Mouse (Mus musculus): ENCODE measurements at regions not wholly inside any gene's neighbourhood (a gene's known extent, or its start where the extent isn't known, plus 50 kb on each side); places are given as distances from the start of the nearest gene placed in this dataset.
A peak's percentile ranks its signal among the peaks of the same experiment; 100 is the strongest.

DNA sequence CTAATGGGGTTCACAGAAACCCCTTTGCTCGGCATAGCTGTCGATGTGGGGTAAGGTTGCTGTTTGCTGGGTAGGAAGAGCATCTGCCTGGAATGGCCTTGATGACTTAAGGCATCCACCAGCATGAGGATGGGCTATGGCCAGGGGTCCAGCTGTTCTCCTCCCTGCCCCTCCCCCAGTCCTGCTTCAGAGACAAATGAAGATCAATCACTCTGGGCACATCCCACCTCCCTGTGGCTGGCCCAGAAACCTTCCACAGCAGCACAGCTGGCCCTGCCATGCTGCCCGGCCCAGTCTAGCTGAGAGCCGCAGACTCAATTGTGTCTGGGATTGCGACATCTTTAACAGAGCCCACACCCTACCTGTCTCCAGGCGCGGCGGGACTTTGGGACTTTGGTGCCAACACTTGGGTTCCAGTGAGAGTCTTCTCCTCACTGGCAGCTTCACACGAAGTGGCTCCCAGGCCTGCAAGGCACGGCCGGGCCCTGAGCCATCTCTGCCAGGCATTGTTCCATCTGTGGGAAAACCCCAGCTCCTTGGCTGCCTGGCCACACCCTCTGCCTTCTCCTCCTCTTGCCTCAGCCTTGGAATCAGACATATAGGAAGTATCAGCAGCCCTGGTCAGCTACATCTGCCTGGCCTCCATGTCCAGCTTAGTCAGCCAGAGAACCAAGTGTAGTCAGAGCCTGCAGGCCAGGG lies 149.6 kb upstream of the A530016L24Rik start:
- Histone ChIP-seq H3K27me3 (no peaks in the 10 kb centered on the region), H3K4me1 (peaks cover 61% of the 10 kb centered on the region), H3K27ac (peak overlapping the region; percentile 21; the same call in 1 of the 2 replicates), H3K9me3 (replicated peaks) (no peaks in the 10 kb centered on the region), H3K36me3 (ENCODE audit: poor library complexity, severe bottlenecking) (no peaks in the 10 kb centered on the region), H3K9ac (no peak overlapping the region), H3K4me3 (no peak overlapping the region), H3K4me2 (no peak overlapping the region)
- no peak for ATAC-seq
- 74% methylated on average over 11 of the region's 11 CpGs for WGBS

DNA sequence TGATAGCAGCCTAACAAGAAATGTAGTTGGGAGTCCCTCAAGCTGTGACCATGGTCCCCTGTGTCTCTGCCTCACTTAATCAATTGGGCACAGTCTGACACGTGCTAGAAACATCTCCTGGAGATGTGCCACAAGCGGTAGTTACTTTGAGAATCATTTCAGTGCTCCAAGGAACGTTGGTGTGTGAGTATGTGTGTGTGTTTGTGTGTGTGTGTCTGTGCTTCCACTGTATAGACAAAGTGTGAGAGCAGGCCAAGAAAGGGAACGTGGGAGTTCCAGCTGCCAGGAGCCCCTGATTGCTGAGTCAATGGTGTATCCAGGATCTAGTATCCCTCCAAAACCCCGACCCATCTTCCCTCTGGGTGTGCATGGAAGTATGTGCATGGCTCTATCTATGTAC lies 149.0 kb upstream of the A530016L24Rik start:
- no peak for ATAC-seq
- no peak overlapping the region for H3K4me2 ChIP-seq
- H3K4me3 ChIP-seq, result no peak overlapping the region
- no peak overlapping the region for H3K27ac ChIP-seq
- H3K9ac ChIP-seq, result no peak overlapping the region
- no peaks in the 10 kb centered on the region for H3K27me3 ChIP-seq
- H3K36me3 ChIP-seq (ENCODE audit: poor library complexity, severe bottlenecking), result no peaks in the 10 kb centered on the region
- WGBS, result 66% methylated on average over 5 of the region's 5 CpGs
- H3K4me1 ChIP-seq, result peaks cover 55% of the 10 kb centered on the region
- no peaks in the 10 kb centered on the region for H3K9me3 ChIP-seq (replicated peaks)

DNA sequence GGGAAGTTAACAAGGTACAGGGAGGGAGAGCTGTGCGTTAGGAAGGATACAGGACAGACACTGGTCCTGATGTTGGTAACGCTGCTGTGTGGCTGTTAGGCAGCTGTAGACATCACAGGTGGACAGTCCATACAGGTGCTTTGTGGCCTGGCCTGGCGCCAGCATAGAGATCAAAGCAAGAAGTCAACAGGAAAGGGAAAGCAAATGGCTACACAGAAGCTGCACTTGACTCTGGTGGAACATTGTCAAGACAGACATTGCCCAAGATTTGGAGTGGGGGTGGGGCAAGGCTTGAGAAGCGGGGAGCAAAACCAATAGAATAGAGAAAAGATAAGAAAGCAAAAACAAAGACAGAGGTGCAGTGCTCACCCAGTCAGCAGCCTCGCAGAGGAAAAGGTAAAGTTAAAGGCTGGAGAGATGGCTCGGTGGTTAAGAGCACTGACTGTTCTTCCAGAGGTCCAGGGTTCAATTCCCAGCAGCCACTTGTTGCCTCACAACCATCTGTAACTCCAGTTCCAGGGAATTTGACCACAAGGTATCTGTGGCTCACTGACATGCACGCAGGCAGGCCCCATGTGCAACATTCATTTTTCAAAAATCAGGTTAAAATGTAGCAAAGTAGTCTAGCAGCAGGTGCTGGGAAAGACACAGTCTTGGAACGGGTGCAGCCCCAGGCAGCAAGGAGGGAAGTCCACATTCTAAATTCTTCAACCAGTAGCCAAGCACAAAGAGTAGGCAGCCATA lies 147.3 kb upstream of the A530016L24Rik start:
- Histone ChIP-seq H3K27me3 (no peaks in the 10 kb centered on the region), H3K9me3 (replicated peaks) (no peaks in the 10 kb centered on the region), H3K36me3 (ENCODE audit: poor library complexity, severe bottlenecking) (no peaks in the 10 kb centered on the region), H3K9ac (no peak overlapping the region), H3K4me1 (peaks cover 39% of the 10 kb centered on the region), H3K27ac (no peak overlapping the region), H3K4me2 (no peak overlapping the region), H3K4me3 (no peak overlapping the region)
- 85% methylated on average over 8 of the region's 8 CpGs for WGBS
- no peak for ATAC-seq

DNA sequence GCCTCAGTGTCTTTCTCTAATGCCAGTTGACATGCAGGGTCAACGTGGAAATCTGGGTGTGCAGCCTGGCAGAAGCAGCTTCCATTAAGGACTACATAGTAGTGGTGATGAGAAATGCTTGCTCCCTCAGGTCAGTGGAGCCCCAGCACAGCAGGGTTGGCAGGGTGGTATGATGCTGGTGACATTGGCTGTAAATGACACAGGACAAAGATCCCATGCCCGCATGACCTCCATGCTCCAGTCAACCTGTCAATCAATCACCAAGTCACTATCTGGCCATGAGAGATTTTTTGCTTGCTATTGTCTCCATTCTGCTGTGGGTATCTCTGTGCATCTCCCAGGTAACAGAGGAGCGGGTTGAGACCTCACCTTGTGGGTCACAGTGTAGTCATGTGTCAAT lies 146.2 kb upstream of the A530016L24Rik start:
- Histone ChIP-seq H3K27me3 (no peaks in the 10 kb centered on the region), H3K4me3 (no peak overlapping the region), H3K9me3 (replicated peaks) (no peaks in the 10 kb centered on the region), H3K36me3 (ENCODE audit: poor library complexity, severe bottlenecking) (no peaks in the 10 kb centered on the region), H3K4me2 (no peak overlapping the region), H3K27ac (no peak overlapping the region), H3K9ac (no peak overlapping the region), H3K4me1 (peaks cover 27% of the 10 kb centered on the region)
- 88% methylated on average over 3 of the region's 3 CpGs for WGBS
- ATAC-seq, result no peak

DNA sequence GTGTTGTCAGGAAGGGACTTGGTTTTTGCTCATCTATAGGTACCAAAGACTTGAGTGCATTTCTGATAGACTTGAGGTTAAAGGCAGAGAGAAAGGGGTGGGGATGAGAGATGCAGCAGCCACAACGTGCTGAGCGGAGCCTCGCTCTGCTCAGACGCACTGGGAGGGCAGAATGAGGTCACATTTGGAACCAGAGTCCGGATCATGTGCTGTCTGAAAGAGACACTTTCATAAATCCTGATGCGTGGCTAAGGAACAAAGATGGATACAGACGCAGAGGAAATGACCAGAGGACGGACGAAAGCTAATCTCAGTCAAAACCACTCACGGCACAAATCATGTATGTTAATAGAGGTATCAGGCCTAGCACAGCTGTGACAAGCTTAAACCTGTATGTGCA lies 145.0 kb upstream of the A530016L24Rik start:
- Histone ChIP-seq H3K27ac (no peak overlapping the region), H3K4me1 (peaks cover 15% of the 10 kb centered on the region)
- no peak for ATAC-seq

DNA sequence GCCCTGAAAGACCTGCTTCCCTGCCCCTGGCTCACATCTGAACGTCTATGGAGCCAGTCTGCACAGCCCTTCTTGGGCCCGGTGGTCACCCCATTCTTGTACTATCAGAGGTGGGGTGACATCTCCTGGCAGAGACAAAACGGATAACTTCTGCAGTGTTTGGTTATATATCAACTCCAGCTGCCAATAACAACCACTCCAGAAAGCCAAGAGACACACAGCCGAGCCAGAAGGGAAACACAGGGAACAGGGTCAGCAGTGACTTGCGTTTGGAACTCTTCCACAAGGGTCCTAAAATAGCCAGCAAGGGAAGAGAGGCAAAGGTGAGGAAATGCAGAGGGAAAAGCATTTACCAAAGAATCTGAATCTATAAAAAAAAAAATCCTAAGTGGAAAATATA lies 143.5 kb upstream of the A530016L24Rik start:
- peaks cover 18% of the 10 kb centered on the region for H3K4me1 ChIP-seq
- H3K27me3 ChIP-seq, result no peaks in the 10 kb centered on the region
- no peaks in the 10 kb centered on the region for H3K36me3 ChIP-seq (ENCODE audit: poor library complexity, severe bottlenecking)
- H3K27ac ChIP-seq, result no peak overlapping the region
- no peak for ATAC-seq
- no peak overlapping the region for H3K4me2 ChIP-seq
- no peaks in the 10 kb centered on the region for H3K9me3 ChIP-seq (replicated peaks)
- H3K4me3 ChIP-seq, result no peak overlapping the region
- 87% methylated on average over 5 of the region's 5 CpGs for WGBS
- no peak overlapping the region for H3K9ac ChIP-seq

More for the DNA sequence above, 145.0 kb upstream of the A530016L24Rik start:
- H3K9ac ChIP-seq, result no peak overlapping the region
- WGBS, result 76% methylated on average over 10 of the region's 10 CpGs
- no peak overlapping the region for H3K4me3 ChIP-seq
- no peak overlapping the region for H3K4me2 ChIP-seq
- no peaks in the 10 kb centered on the region for H3K27me3 ChIP-seq
- H3K36me3 ChIP-seq (ENCODE audit: poor library complexity, severe bottlenecking), result no peaks in the 10 kb centered on the region
- no peaks in the 10 kb centered on the region for H3K9me3 ChIP-seq (replicated peaks)

DNA sequence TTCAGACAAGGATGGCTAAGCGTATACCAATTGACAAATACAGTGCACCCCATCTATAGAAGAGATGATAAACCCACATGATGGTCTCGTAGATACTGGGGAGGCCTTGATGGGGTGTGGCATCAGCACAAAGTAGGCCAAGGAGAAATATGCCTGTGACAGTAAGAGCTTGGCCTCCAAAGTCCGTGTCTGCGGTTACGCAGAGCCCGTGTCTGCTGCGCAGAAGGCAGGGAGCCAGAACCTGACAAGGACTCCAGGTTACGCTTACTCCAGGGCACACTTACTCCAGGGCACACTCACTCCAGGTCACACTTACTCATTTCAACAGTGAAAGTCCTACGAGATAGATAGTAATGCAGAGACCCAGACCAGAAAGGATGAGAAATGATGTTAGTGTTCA lies 141.1 kb upstream of the A530016L24Rik start:
- Histone ChIP-seq H3K9ac (no peak overlapping the region), H3K27me3 (no peaks in the 10 kb centered on the region), H3K4me2 (no peak overlapping the region), H3K9me3 (replicated peaks) (no peaks in the 10 kb centered on the region), H3K4me1 (peaks cover 21% of the 10 kb centered on the region), H3K27ac (no peak overlapping the region), H3K36me3 (ENCODE audit: poor library complexity, severe bottlenecking) (no peaks in the 10 kb centered on the region), H3K4me3 (no peak overlapping the region)
- WGBS, result 98% methylated on average over 9 of the region's 9 CpGs
- no peak for ATAC-seq

DNA sequence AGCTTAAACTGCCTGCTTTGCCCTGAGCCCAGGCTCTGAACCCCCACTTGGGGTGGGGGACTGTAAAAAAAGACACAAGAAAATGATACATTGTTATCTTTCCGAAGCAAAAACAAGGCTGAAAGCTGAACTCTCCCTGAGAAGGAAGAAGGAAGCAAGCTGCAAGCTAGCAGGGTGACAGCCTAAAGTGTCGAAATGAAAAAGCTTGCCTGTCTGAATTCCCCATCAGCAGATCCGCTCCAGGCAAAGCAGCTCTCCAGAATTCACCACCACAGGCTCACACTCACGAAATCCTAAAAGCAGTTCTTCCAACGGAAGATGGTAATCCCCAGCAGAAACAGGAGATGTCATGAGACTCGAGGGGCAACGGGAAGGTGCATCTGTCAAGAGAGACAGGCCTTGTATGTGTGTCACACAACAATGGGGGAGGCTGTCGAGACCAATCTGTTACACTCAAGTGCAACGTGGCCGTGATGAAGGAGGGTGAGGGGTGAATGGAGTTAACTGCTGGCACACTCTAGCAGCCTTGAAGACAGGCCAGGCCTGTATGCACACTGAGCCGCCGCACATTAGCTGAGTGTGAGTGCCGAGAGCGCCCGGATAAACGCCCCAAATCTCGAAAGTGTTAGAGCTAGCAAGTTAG lies 139.5 kb upstream of the A530016L24Rik start:
- no peak overlapping the region; the same call in 1 of the 2 replicates for H3K9ac ChIP-seq
- no peak overlapping the region for H3K4me3 ChIP-seq
- H3K4me1 ChIP-seq, result peaks cover 18% of the 10 kb centered on the region
- H3K27ac ChIP-seq, result peak overlapping the region; percentile 69
- peak; percentile 66 for ATAC-seq
- H3K9me3 ChIP-seq (replicated peaks), result no peaks in the 10 kb centered on the region
- H3K4me2 ChIP-seq, result no peak overlapping the region
- no peaks in the 10 kb centered on the region for H3K27me3 ChIP-seq
- WGBS, result 54% methylated on average over 17 of the region's 17 CpGs
- no peaks in the 10 kb centered on the region for H3K36me3 ChIP-seq (ENCODE audit: poor library complexity, severe bottlenecking)

DNA sequence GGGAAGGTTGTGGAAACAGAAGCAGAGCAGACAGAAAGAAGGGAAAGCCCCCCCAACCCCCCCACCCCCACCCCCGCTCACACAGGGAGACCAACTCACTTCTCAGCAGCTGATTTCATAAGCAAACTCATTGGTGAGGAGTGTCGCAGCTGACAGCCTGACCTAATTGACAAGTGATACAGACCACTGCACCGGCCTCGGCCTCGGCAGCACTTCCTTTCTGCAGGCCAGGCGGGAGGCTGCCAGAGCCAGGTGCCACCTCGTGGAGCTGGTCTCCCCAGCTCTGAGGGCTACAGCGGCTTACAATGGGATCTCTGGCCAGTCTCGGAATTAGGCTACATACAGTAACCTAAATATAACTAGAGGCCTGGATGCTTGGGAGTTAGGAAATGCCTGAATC lies 138.5 kb upstream of the A530016L24Rik start:
- 43% methylated on average over 9 of the region's 9 CpGs for WGBS
- Histone ChIP-seq H3K4me1 (peaks cover 18% of the 10 kb centered on the region), H3K9ac (no peak overlapping the region), H3K36me3 (ENCODE audit: poor library complexity, severe bottlenecking) (no peaks in the 10 kb centered on the region), H3K27ac (peak overlapping the region; percentile 69; the same call in 1 of the 2 replicates), H3K4me3 (no peak overlapping the region), H3K27me3 (no peaks in the 10 kb centered on the region), H3K4me2 (no peak overlapping the region), H3K9me3 (replicated peaks) (no peaks in the 10 kb centered on the region)
- no peak for ATAC-seq

DNA sequence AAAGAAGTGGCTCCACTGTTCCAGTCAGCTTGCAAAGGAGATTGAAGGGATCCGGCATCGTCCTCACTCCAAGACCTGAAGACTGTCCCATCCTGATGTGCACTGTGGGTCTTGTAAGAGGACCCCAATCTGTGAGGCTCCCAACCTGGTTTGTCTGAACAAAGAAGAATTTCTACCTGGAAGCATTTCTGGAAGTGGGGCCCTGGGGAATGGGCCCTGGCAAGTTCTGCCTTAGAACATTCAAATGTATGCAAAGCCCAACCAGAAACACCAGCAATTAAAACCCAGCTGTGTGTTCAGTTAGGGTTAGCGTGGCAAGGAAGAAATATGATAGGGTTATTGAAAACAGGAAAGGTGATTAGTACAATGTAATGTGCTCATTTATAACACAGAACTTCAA lies 125.9 kb upstream of the A530016L24Rik start:
- no peak for ATAC-seq
- H3K4me2 ChIP-seq, result no peak overlapping the region
- H3K36me3 ChIP-seq (ENCODE audit: poor library complexity, severe bottlenecking), result no peaks in the 10 kb centered on the region
- no peak overlapping the region for H3K27ac ChIP-seq
- peaks cover 8% of the 10 kb centered on the region for H3K9me3 ChIP-seq (replicated peaks)
- WGBS, result 82% methylated on average over 3 of the region's 3 CpGs
- H3K9ac ChIP-seq, result no peak overlapping the region
- no peaks in the 10 kb centered on the region for H3K4me1 ChIP-seq
- no peak overlapping the region for H3K4me3 ChIP-seq
- no peaks in the 10 kb centered on the region for H3K27me3 ChIP-seq

DNA sequence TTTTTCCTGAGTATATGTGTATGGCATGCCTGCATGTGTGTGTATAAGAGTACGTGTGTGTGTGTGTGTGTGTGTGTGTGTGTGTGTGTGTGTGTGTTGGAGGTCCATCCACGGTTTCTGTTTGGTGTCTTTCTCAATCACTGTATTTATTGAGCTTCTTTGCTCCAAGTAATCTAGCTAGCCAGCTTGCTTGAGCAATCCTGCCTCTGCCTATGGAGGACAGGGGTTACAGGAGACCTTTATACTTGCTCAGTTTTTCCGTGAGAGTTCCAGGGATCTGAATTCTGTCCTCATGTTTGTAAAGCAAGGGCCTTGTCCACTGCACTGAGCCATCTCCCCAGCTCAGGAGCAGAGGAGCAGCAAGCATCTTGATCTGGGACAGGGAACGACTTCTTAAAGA lies 122.0 kb upstream of the A530016L24Rik start:
- no peak for ATAC-seq
- no peak overlapping the region for H3K27ac ChIP-seq
- no peaks in the 10 kb centered on the region for H3K27me3 ChIP-seq
- H3K36me3 ChIP-seq (ENCODE audit: poor library complexity, severe bottlenecking), result no peaks in the 10 kb centered on the region
- no peak overlapping the region for H3K4me2 ChIP-seq
- peaks cover 16% of the 10 kb centered on the region for H3K4me1 ChIP-seq
- no peak overlapping the region for H3K9ac ChIP-seq
- H3K9me3 ChIP-seq (replicated peaks), result peaks cover 8% of the 10 kb centered on the region
- 89% methylated on average over 4 of the region's 4 CpGs for WGBS
- no peak overlapping the region for H3K4me3 ChIP-seq

DNA sequence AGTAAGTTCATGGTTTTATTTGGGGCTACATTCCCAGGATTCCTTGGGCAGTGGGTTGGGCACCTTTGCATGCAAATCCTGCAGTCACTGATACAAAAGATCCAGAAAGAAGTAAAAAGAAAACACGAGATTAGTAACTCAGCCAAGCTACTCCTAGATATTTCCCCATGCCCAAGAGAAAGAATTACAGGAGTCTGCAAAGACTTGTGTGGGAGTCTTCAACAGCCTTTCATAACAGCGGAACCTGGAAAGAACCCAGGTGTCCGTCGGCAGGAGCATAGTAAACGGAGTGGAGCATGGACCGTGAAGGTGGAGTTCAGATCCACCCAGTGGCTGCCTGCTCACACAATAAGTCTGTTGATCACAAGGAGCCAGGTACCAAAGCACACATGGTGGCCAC lies 121.1 kb upstream of the A530016L24Rik start:
- H3K27ac ChIP-seq, result no peak overlapping the region
- H3K9me3 ChIP-seq (replicated peaks), result peaks cover 8% of the 10 kb centered on the region
- H3K4me1 ChIP-seq, result peaks cover 22% of the 10 kb centered on the region
- no peak overlapping the region for H3K4me2 ChIP-seq
- no peaks in the 10 kb centered on the region for H3K27me3 ChIP-seq
- H3K36me3 ChIP-seq (ENCODE audit: poor library complexity, severe bottlenecking), result no peaks in the 10 kb centered on the region
- no peak overlapping the region for H3K4me3 ChIP-seq
- 83% methylated on average over 6 of the region's 6 CpGs for WGBS
- no peak overlapping the region for H3K9ac ChIP-seq
- no peak for ATAC-seq

Data from forebrain, embryonic 13.5 days (tissue).